Mouse (Mus musculus) G1E (cell line): ENCODE data around the gene Ndufb8. TPM values are rescaled to one million over a fixed set of nuclear protein-coding genes. Genes with fewer than 3 reads are reported as not detected.

Source experiments
- ATAC-seq: 2 replicates; pipeline ENCODE4 v1.8.0; 2016; ENCODE audit warnings: mild to moderate bottlenecking; ENCODE audit not compliant: insufficient number of reproducible peaks, poor library complexity, low FRiP score, severe bottlenecking; ENCODE audit errors: extremely low read depth
- DNase-seq: peaks from one replicate; pipeline ENCODE4 v3.0.0; 2012; ENCODE audit warnings: low spot score
- H3K27me3 ChIP-seq: 2 replicates; pipeline ENCODE4 v1.6.1; 2012; ENCODE audit warnings: mild to moderate bottlenecking, low read length, inconsistent platforms; ENCODE audit not compliant: insufficient read depth
- H3K36me3 ChIP-seq: replicated peaks from 2 replicates; pipeline ENCODE3; 2012; ENCODE audit warnings: mild to moderate bottlenecking, inconsistent platforms
- H3K4me1 ChIP-seq: 2 replicates; pipeline ENCODE4 v1.6.1; 2012; ENCODE audit warnings: low read depth, low read length, inconsistent platforms, mixed read lengths; ENCODE audit not compliant: insufficient read depth
- H3K4me3 ChIP-seq: 2 replicates; pipeline ENCODE4 v1.5.1; 2012; ENCODE audit warnings: low read depth, mild to moderate bottlenecking, inconsistent platforms, low read length, moderate library complexity, mixed read lengths
- H3K9me3 ChIP-seq: replicated peaks from 2 replicates; pipeline ENCODE4 v1.6.1; 2012; ENCODE audit warnings: inconsistent platforms
- CTCF ChIP-seq: IDR thresholded peaks from 2 replicates; pipeline ENCODE4 v1.5.1; 2012; ENCODE audit warnings: low read depth, low read length, inconsistent platforms, mixed read lengths
- GATA1 ChIP-seq: IDR thresholded peaks from 2 replicates; pipeline ENCODE4 v1.6.1; 2012; ENCODE audit warnings: borderline replicate concordance, low read length, inconsistent platforms, mixed read lengths
- GATA2 ChIP-seq: IDR thresholded peaks from 2 replicates; pipeline ENCODE4 v1.6.1; 2012; ENCODE audit warnings: low read depth, low read length, inconsistent platforms, borderline replicate concordance
- POLR2AphosphoS5 ChIP-seq: IDR thresholded peaks from 2 replicates; pipeline ENCODE4 v1.6.1; 2012; ENCODE audit warnings: low read depth, low read length, inconsistent platforms; ENCODE audit not compliant: insufficient replicate concordance
- TAL1 ChIP-seq: conservative IDR thresholded peaks from 2 replicates; pipeline ENCODE4 v1.6.1; 2012; ENCODE audit warnings: low read depth, low read length, inconsistent platforms, mixed read lengths
- polyA plus RNA-seq: library from polyadenylated mRNA; stranded (reverse); fragments of >175 nt; gene quantifications from 2 replicates; pipeline ENCODE4 v1.2.3, GENCODE M21; 2012
- total RNA-seq, 2 experiments: library from RNA; stranded (forward) in 1 of 2; stranded (reverse) in 1 of 2; fragments of 200-1000 nt in 1 of 2; fragments of >200 nt in 1 of 2; fragmentation: Nextera tagmentation in 1 of 2; gene quantifications; 2 replicates each; pipeline ENCODE4 v1.2.3; 2014 to 2017

Ndufb8 gene
- 93.1 and 136 TPM in 2 replicates for total RNA-seq (2014; fragmentation: Nextera tagmentation)
- 362 and 370 TPM in 2 replicates for total RNA-seq (2017)
- polyA plus RNA-seq, result 214 and 238 TPM in 2 replicates

DNA sequence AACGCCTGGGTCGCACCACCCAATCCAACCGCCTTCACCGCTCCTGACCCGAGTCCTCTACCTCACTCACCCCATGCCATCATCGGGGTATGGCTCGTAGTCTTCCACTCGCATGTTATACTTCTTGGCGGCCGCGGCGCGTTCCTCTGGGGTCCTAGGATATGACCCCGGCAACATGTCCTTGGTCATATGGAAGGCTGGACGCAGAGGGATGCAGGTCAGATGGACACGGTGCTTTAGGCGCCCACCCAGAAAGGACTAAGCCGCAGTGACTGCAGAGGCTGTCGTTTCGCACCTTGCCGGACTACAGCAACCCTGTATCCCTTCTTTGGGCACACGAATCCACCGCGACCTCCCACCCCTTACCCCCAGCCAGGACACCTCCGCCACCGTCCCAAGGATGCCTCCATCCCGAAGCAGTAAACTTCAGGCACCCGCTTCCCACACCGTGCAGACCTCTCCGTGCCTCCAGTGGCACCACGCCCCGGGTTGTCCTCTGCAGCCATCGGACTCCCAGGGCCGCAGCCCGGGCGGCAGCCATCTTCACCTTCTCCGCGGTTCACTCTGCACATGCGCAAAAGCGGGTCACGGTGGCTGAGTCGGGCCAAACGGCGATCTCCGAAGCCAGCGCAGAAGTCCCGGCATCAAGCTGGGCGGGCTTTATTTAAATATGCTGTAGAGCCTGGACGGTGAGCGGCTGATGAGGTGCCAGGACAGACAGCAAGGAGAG is at the start of gene Ndufb8:
Ndufb8 (minus strand) TSS at position 580 of the 730 bp plus-strand sequence.
- Histone ChIP-seq H3K36me3 (peaks cover 39% of the 10 kb centered on the region), H3K27me3 (0 out of 2 replicates have a peak, but pooled peaks cover 7% of the 10 kb centered on the region), H3K4me1 (peaks cover 20% of the 10 kb centered on the region), H3K9me3 (no peaks in the 10 kb centered on the region), H3K4me3 (peak within 1 kb of the TSS; percentile 99)
- DNase-seq, result peak; percentile 84
- peak; percentile 63 for ATAC-seq
- no peak for TF ChIP-seq GATA1
- no peak for TF ChIP-seq POLR2AphosphoS5
- TF ChIP-seq CTCF, result no peak
- TF ChIP-seq TAL1, result no peak
- TF ChIP-seq GATA2, result no peak

DNA sequence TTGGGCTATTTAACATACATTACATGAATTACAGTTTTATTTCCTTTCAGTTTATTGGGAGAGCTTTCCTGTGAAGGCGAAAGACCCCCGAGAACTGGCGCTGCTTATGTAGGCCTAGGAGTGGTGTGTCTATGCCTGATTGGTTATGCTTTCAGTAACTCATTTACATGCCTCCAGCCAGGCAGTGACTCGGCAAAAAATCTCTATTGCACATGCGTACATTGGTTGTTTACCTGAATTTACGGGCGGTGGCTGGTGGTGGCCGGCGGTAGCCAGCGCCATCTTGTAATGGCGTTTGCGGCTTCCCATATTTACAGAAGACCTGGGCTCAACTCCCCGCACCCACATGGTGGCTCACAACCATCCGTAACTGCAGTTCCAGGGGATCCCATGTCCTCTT is 38.9 kb upstream of the Ndufb8 start:
- TF ChIP-seq CTCF, result no peak
- no peak for TF ChIP-seq TAL1
- no peak for TF ChIP-seq GATA1
- TF ChIP-seq GATA2, result no peak
- no peak for TF ChIP-seq POLR2AphosphoS5
- Histone ChIP-seq H3K27me3 (peaks cover 29% of the 10 kb centered on the region), H3K9me3 (peaks cover 3% of the 10 kb centered on the region), H3K4me1 (no peaks in the 10 kb centered on the region), H3K4me3 (no peak overlapping the region), H3K36me3 (no peaks in the 10 kb centered on the region)
- no peak for ATAC-seq
- no peak for DNase-seq

DNA sequence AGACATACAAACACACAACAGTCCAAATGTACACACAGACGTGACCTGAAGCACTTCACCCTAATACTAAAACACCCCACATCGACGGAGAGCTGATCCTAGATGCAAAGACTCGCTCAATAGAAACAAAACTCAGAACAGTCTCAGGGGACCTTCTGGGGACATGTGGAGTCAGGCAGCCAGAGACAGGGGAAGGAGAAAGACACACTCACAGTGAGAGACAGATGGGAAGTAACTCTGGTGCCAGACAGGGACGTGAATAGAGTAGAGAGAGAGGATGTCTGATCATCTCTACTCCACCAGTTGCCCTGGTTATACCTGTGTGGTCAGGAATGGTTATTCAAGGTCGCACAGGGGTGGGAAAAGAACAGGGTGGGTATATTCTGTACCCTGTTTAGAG is 36.4 kb upstream of the Ndufb8 start:
- TF ChIP-seq TAL1, result no peak
- no peak for TF ChIP-seq POLR2AphosphoS5
- TF ChIP-seq GATA2, result no peak
- no peak for TF ChIP-seq GATA1
- no peak for TF ChIP-seq CTCF
- no peak overlapping the region for H3K4me3 ChIP-seq
- H3K4me1 ChIP-seq, result no peaks in the 10 kb centered on the region
- peaks cover 13% of the 10 kb centered on the region for H3K27me3 ChIP-seq
- ATAC-seq, result no peak
- H3K9me3 ChIP-seq, result peaks cover 3% of the 10 kb centered on the region
- DNase-seq, result no peak
- H3K36me3 ChIP-seq, result no peaks in the 10 kb centered on the region

DNA sequence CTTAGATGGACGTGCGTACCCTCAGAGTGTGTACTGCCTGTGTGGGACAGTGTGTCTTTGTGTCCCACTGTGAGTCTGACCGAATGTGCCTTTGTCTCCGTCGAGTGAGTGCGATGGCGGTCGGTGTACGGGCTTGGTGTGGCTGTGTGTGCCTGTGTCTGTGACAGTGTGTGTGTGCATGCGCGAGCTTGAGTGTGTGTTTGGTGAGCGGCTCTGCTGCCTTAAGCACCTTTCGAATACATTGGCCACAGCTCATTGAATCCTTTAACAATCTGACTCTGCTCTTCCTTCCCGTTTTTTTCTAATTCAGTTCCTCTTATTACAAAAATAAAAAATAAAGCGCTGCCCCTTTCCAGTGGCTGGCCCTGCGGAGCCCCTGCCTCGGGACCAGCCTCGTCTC is 35.8 kb upstream of the Ndufb8 start:
- Histone ChIP-seq H3K27me3 (peaks cover 12% of the 10 kb centered on the region), H3K36me3 (no peaks in the 10 kb centered on the region), H3K9me3 (peaks cover 3% of the 10 kb centered on the region), H3K4me1 (no peaks in the 10 kb centered on the region), H3K4me3 (no peak overlapping the region)
- DNase-seq, result no peak
- TF ChIP-seq TAL1, result no peak
- ATAC-seq, result no peak

DNA sequence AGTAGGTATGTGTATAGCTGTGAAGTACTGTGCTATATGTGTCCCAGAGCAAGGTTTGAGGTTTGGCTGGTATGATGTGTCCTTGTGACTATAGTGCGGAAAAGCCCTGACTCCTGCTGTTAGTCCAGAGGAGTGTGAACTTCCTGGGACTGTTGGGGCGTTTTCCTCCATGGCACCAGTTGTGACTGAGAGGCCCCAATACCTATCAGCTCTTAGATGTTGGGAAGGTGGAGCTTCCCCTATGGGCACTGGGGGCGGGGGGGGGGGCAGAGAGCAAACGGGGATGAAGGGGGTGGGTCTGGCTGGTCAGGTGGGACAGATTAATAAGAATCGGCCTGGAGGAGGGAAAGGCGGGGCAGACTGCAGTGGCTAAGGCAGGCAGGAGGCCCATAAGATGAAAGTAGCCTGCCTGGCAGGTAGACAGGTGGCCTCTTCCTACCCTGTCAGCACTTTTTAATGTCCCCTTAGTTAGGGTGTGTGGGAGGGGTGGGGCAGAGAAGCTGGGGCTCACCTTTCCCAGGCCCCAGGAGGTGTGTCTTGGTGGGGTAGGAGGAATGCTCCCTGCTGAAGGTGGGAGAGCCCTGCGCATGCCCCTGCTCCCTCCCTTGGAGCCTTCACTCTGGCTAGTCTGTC is 34.5 kb upstream of the Ndufb8 start:
- H3K4me1 ChIP-seq, result no peaks in the 10 kb centered on the region
- peaks cover 3% of the 10 kb centered on the region for H3K9me3 ChIP-seq
- TF ChIP-seq TAL1, result no peak
- TF ChIP-seq CTCF, result no peak
- no peak for TF ChIP-seq GATA2
- TF ChIP-seq POLR2AphosphoS5, result no peak
- no peak for TF ChIP-seq GATA1
- ATAC-seq, result no peak
- peaks cover 18% of the 10 kb centered on the region for H3K27me3 ChIP-seq
- H3K4me3 ChIP-seq, result no peak overlapping the region
- DNase-seq, result no peak
- no peaks in the 10 kb centered on the region for H3K36me3 ChIP-seq

DNA sequence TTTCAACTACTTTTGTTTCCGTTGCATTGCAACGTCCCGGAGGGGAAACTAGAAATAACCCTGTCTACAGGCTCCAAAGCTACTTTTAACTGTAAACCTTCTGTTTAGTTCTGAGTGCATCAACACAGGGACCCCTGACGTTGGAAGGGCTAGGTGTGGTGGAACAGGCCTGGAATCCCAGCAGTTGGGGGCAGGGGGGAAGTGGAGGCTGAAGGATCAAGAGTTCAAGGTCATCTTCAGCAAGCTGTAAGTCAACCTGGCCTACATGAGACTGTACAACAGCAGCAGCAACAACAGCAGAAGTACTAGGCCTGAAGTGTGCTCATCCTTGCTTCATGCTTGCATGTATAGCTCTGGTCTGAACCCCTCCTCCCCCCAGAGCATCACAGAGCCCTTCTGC is 32.8 kb upstream of the Ndufb8 start:
- Histone ChIP-seq H3K4me3 (no peak overlapping the region), H3K36me3 (no peaks in the 10 kb centered on the region), H3K27me3 (peaks cover 18% of the 10 kb centered on the region), H3K4me1 (no peaks in the 10 kb centered on the region), H3K9me3 (no peaks in the 10 kb centered on the region)
- DNase-seq, result no peak
- TF ChIP-seq CTCF (no peak), GATA2 (no peak), GATA1 (no peak), POLR2AphosphoS5 (no peak), TAL1 (no peak)
- ATAC-seq, result no peak
